Mouse (Mus musculus) left cerebral cortex, postnatal 4 days (tissue): Measurements from ENCODE around the gene Rpl13a. TPM values are rescaled to one million over a fixed set of nuclear protein-coding genes. Genes with fewer than 3 reads are reported as not detected.

Experiments
- microRNA-seq: library from miRNA; unstranded; fragments of <30 nt; microRNA quantifications from one replicate; pipeline ENCODE4 v1.2.0, GENCODE M21; 2022
- total RNA-seq, 2 experiments: library from RNA; stranded (reverse); gene quantifications; 2 replicates each; pipeline ENCODE4 v1.2.3; 2021

Rpl13a gene
- total RNA-seq, 2 experiments from 2014 or later = 958 to 1,083 TPM

Small RNAs within 50 kb of the gene (microRNA-seq; reads per million reads assigned to microRNA genes)
- gene Mir150 (425 reads per million, percentile 66 among the genes with 10 or more reads in this experiment), gene Mir5121 (34.6 reads per million, percentile 41 among the genes with 10 or more reads in this experiment), gene Mir7055 (not detected)

Other genes starting within 250 kb of the Rpl13a start
- gene Med25, start 236.0 kb downstream of the Rpl13a start, total RNA-seq = 100 to 1,000 TPM; 117 to 122 TPM
- 10 to 100 TPM; 10.5 to 13.1 TPM for gene Fuz, start 232.7 kb downstream of the Rpl13a start, total RNA-seq
- 100 to 1,000 TPM; 232 to 258 TPM for gene Ap2a1, start 199.3 kb downstream of the Rpl13a start, total RNA-seq
- not detected for gene Tsks, start 185.6 kb downstream of the Rpl13a start, total RNA-seq
- 10 to 100 TPM; 59.7 to 68.8 TPM for gene Cpt1c, start 153.9 kb downstream of the Rpl13a start, total RNA-seq
- 100 to 1,000 TPM; 485 to 487 TPM for gene Prmt1, start 142.2 kb downstream of the Rpl13a start, total RNA-seq
- 10 to 100 TPM; 34.8 to 37.9 TPM for gene Irf3, start 131.1 kb downstream of the Rpl13a start, total RNA-seq
- 1 to 10 TPM; 4.4 to 4.7 TPM for gene Bcl2l12, start 130.0 kb downstream of the Rpl13a start, total RNA-seq
- 100 to 1,000 TPM; 154 TPM for gene Scaf1, start 112.4 kb downstream of the Rpl13a start, total RNA-seq
- 1 to 10 TPM; 6.9 to 7.2 TPM for gene Rras, start 110.8 kb downstream of the Rpl13a start, total RNA-seq
- 10 to 100 TPM; 77.9 to 80.6 TPM for gene Prr12, start 75.9 kb downstream of the Rpl13a start, total RNA-seq
- 10 to 100 TPM; 44.8 to 47.6 TPM for gene Nosip, start 66.3 kb downstream of the Rpl13a start, total RNA-seq
- 1 to 10 TPM; 6.2 to 7.2 TPM for gene Prrg2, start 66.1 kb downstream of the Rpl13a start, total RNA-seq
- 10 to 100 TPM; 13.0 to 16.7 TPM for gene Rcn3, start 36.5 kb downstream of the Rpl13a start, total RNA-seq
- 10 to 100 TPM; 17.7 to 18.3 TPM for gene Fcgrt, start 24.9 kb downstream of the Rpl13a start, total RNA-seq
- gene Rps11, start 4.3 kb downstream of the Rpl13a start, total RNA-seq = 100 to 1,000 TPM; 707 to 729 TPM
- under 1 TPM in 1 of 2 experiments, not detected in 1; 0.50 TPM for gene Gm45713, start 7.5 kb upstream of the Rpl13a start, total RNA-seq
- 1 to 10 TPM; 2.8 to 3.0 TPM for gene Flt3l, start 7.7 kb upstream of the Rpl13a start, total RNA-seq
- gene Pih1d1, start 25.5 kb upstream of the Rpl13a start, total RNA-seq = 100 to 1,000 TPM; 100 to 101 TPM
- gene Aldh16a1, start 25.8 kb upstream of the Rpl13a start, total RNA-seq = 10 to 100 TPM; 16.7 to 16.9 TPM
- gene Slc17a7, start 35.2 kb upstream of the Rpl13a start, total RNA-seq = 100 to 1,000 TPM; 267 to 292 TPM
- under 1 TPM in 1 of 2 experiments, not detected in 1; 0.38 TPM for gene Gfy, start 50.8 kb upstream of the Rpl13a start, total RNA-seq
- not detected for gene Pth2, start 52.2 kb upstream of the Rpl13a start, total RNA-seq
- gene Ccdc155, start 76.1 kb upstream of the Rpl13a start, total RNA-seq = 1 to 10 TPM; 1.1 to 1.9 TPM
- gene Dkkl1, start 83.4 kb upstream of the Rpl13a start, total RNA-seq = 10 to 100 TPM; 14.5 to 18.3 TPM
- gene Tead2, start 87.0 kb upstream of the Rpl13a start, total RNA-seq = 10 to 100 TPM; 15.1 to 17.6 TPM
- 1 to 10 TPM; 2.5 to 2.6 TPM for gene Cd37, start 110.4 kb upstream of the Rpl13a start, total RNA-seq
- gene Slc6a16, start 112.3 kb upstream of the Rpl13a start, total RNA-seq = 1 to 10 TPM; 1.2 to 1.8 TPM
- gene Slc6a21, start 148.8 kb upstream of the Rpl13a start, total RNA-seq = not detected
- gene Trpm4, start 205.0 kb upstream of the Rpl13a start, total RNA-seq = 10 to 100 TPM; 32.1 to 33.8 TPM
- under 1 TPM; 0.36 to 0.38 TPM for gene Hrc, start 206.5 kb upstream of the Rpl13a start, total RNA-seq
- 100 to 1,000 TPM; 106 to 108 TPM for gene Ppfia3, start 238.3 kb upstream of the Rpl13a start, total RNA-seq
- gene Lin7b, start 241.8 kb upstream of the Rpl13a start, total RNA-seq = 10 to 100 TPM; 60.4 to 68.3 TPM